In the genomic region with DNA sequence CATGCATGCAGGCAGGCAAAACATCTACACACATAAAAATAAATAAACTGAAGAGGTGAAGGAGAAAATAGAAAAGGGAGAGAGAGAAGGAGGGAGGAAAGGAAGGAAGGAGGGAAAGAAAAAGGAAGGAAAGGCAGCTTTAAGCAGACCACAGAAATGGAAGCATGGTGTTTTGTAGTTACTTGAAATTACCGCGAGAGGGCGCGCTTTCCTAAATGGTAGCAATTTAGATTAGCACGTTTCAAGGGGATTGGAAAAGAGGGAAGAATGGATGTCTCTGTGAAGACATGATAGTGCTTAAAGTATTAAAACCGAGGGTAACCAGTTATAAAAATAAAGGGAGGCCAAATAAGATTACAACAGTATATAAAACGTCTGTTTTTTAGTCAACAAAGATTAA, we compare ENCODE assay signal across 8 mouse cellular contexts. TPM values are rescaled to one million over a fixed set of nuclear protein-coding genes. Genes with fewer than 3 reads are reported as not detected.
A peak's percentile ranks its signal among the peaks of the same experiment; 100 is the strongest.
DNase-seq lines count a peak whose midpoint lies in the region.

No protein-coding gene starts in this region.

- intact Hi-C loops in left cerebral cortex, postnatal 4 days (cut with DNase I), result no loop called here

- DNase-seq in adrenal gland, adult 18-20 months (ENCODE audit: low spot score in 2 of 2), result peak; percentile 16 to 28
- no peak for DNase-seq in adrenal gland, adult 8-10 months
- peak; percentile 5 to 13 for DNase-seq in layer of hippocampus, postnatal 14 days (ENCODE audit: low spot score in 2 of 2)
- DNase-seq in layer of hippocampus, adult 11-12 months (ENCODE audit: low spot score), result no peak
- DNase-seq in T-cell, adult 2 months (ENCODE audit: low spot score), result peak; percentile 3
- DNase-seq in embryo, embryonic 10 days (ENCODE audit: low spot score), result peak; percentile 69
- peak; percentile 35 for DNase-seq in left cerebral cortex, postnatal 4 days
- DNase-seq in skeletal muscle tissue, adult 2 months (ENCODE audit: low read depth, low spot score), result peak; percentile 6

RNA-seq across cellular contexts. Expression of gene Lamp2, which starts 58.3 kb away (rescaled TPM):
- 100 to 1,000 TPM; 213 to 242 TPM for total RNA-seq in adrenal gland, adult 18-20 months (2021)
- total RNA-seq in adrenal gland, adult 8-10 months (2022), result 100 to 1,000 TPM; 211 to 271 (median 249) TPM
- 10 to 100 TPM; 66.3 to 73.2 TPM for total RNA-seq in layer of hippocampus, postnatal 14 days (2021)
- 10 to 100 TPM; 47.4 to 49.7 TPM for total RNA-seq in left cerebral cortex, postnatal 4 days (2021)

Comparison
In these comparisons a context has a peak if more than half of its experiments do, and no peak if none do; other contexts are left out.
1. DNase-seq: peak in adrenal gland, adult 18-20 months (2 of 2), layer of hippocampus, postnatal 14 days (2 of 2), T-cell, adult 2 months (single experiment), embryo, embryonic 10 days (single experiment), left cerebral cortex, postnatal 4 days (single experiment) and skeletal muscle tissue, adult 2 months (single experiment); none in adrenal gland, adult 8-10 months (single experiment) and layer of hippocampus, adult 11-12 months (single experiment).